Mouse (Mus musculus): ENCODE measurements around the gene Dusp18. TPM values are rescaled to one million over a fixed set of nuclear protein-coding genes. Genes with fewer than 3 reads are reported as not detected.

Gene Dusp18
- polyA plus RNA-seq, 1 experiment from 2014 or later: 24.7 TPM

- Histone ChIP-seq H3K9ac (no peak overlapping the region), H3K36me3 (no peaks in the 10 kb centered on the region), H3K27me3 (peaks cover 26% of the 10 kb centered on the region), H3K9me3 (no peaks in the 10 kb centered on the region), H3K4me1 (replicated peaks) (peaks cover 16% of the 10 kb centered on the region), H3K4me2 (no peak overlapping the region), H3K27ac (replicated peaks) (no peak overlapping the region), H3K4me3 (no peak overlapping the region)
- WGBS: 88% methylated on average over 4 of the region's 4 CpGs
- ATAC-seq (ENCODE audit: low read depth): no peak
Measured at GRCm38 (mm10) chr11:3860361-3860760, 34.7 kb upstream of the Dusp18 start.

- no peak overlapping the region for H3K27ac ChIP-seq (replicated peaks)
- H3K9ac ChIP-seq: peak overlapping the region; percentile 71; the same call in 1 of the 2 replicates
- 0 out of 2 replicates have a peak, but pooled peaks have one; percentile 17 for ATAC-seq (ENCODE audit: low read depth)
- WGBS: 72% methylated on average over 19 of the region's 19 CpGs
- H3K4me3 ChIP-seq: peak overlapping the region; percentile 48
- H3K9me3 ChIP-seq: no peaks in the 10 kb centered on the region
- no peaks in the 10 kb centered on the region for H3K36me3 ChIP-seq
- peaks cover 16% of the 10 kb centered on the region for H3K4me1 ChIP-seq (replicated peaks)
- H3K27me3 ChIP-seq: peaks cover 32% of the 10 kb centered on the region
- H3K4me2 ChIP-seq: peak overlapping the region; percentile 76
Measured at GRCm38 (mm10) chr11:3862661-3863453, 32.2 kb upstream of the Dusp18 start.

GRCm38 (mm10) chr11:3863454-3864112 lies 31.5 kb upstream of the Dusp18 start, which contains the start of gene Osbp2:
Gene Osbp2, minus strand, starts transcription at chr11:3863903.
- peaks cover 32% of the 10 kb centered on the region for H3K27me3 ChIP-seq
- ATAC-seq (ENCODE audit: low read depth): peak; percentile 92
- H3K4me3 ChIP-seq: peak within 1 kb of the TSS; percentile 48
- no peaks in the 10 kb centered on the region for H3K9me3 ChIP-seq
- H3K9ac ChIP-seq: peak within 1 kb of the TSS; percentile 71
- H3K4me2 ChIP-seq: peak within 1 kb of the TSS; percentile 76
- 0 out of 2 replicates have a peak within 1 kb of the TSS, but pooled peaks have one; percentile 28 for H3K27ac ChIP-seq (replicated peaks)
- H3K4me1 ChIP-seq (replicated peaks): peaks cover 16% of the 10 kb centered on the region
- 3% methylated on average over 58 of the region's 58 CpGs for WGBS
- no peaks in the 10 kb centered on the region for H3K36me3 ChIP-seq

GRCm38 (mm10) chr11:3864343-3864742 lies 30.7 kb upstream of the Dusp18 start:
- Histone ChIP-seq H3K36me3 (no peaks in the 10 kb centered on the region), H3K27ac (replicated peaks) (no peak overlapping the region), H3K9me3 (no peaks in the 10 kb centered on the region), H3K27me3 (peaks cover 32% of the 10 kb centered on the region), H3K4me2 (peak overlapping the region; percentile 76), H3K4me3 (peak overlapping the region; percentile 48), H3K4me1 (replicated peaks) (peaks cover 16% of the 10 kb centered on the region), H3K9ac (peak overlapping the region; percentile 71; the same call in 1 of the 2 replicates)
- ATAC-seq (ENCODE audit: low read depth): peak; percentile 52
- 30% methylated on average over 6 of the region's 6 CpGs for WGBS

- 81% methylated on average over 6 of the region's 6 CpGs for WGBS
- no peaks in the 10 kb centered on the region for H3K36me3 ChIP-seq
- H3K4me1 ChIP-seq (replicated peaks): no peaks in the 10 kb centered on the region
- no peak overlapping the region for H3K27ac ChIP-seq (replicated peaks)
- no peak overlapping the region for H3K4me3 ChIP-seq
- H3K27me3 ChIP-seq: no peaks in the 10 kb centered on the region
- H3K9me3 ChIP-seq: no peaks in the 10 kb centered on the region
- H3K9ac ChIP-seq: no peak overlapping the region
- no peak for ATAC-seq (ENCODE audit: low read depth)
- H3K4me2 ChIP-seq: no peak overlapping the region
Measured at GRCm38 (mm10) chr11:3876419-3876818, 18.6 kb upstream of the Dusp18 start.

- H3K4me3 ChIP-seq: no peak overlapping the region
- no peaks in the 10 kb centered on the region for H3K36me3 ChIP-seq
- H3K9ac ChIP-seq: no peak overlapping the region
- no peaks in the 10 kb centered on the region for H3K4me1 ChIP-seq (replicated peaks)
- WGBS: 84% methylated on average over 7 of the region's 7 CpGs
- no peak overlapping the region for H3K4me2 ChIP-seq
- ATAC-seq (ENCODE audit: low read depth): no peak
- H3K9me3 ChIP-seq: no peaks in the 10 kb centered on the region
- no peak overlapping the region for H3K27ac ChIP-seq (replicated peaks)
- H3K27me3 ChIP-seq: no peaks in the 10 kb centered on the region
Measured at GRCm38 (mm10) chr11:3878660-3879059, 16.4 kb upstream of the Dusp18 start.

GRCm38 (mm10) chr11:3879836-3880235 lies 15.2 kb upstream of the Dusp18 start:
- WGBS: 38% methylated on average over 2 of the region's 2 CpGs
- no peaks in the 10 kb centered on the region for H3K36me3 ChIP-seq
- H3K27me3 ChIP-seq: no peaks in the 10 kb centered on the region
- no peak overlapping the region for H3K27ac ChIP-seq (replicated peaks)
- no peak for ATAC-seq (ENCODE audit: low read depth)
- no peaks in the 10 kb centered on the region for H3K9me3 ChIP-seq
- peaks cover 7% of the 10 kb centered on the region for H3K4me1 ChIP-seq (replicated peaks)
- H3K4me3 ChIP-seq: no peak overlapping the region
- H3K9ac ChIP-seq: no peak overlapping the region
- H3K4me2 ChIP-seq: no peak overlapping the region

- no peak for ATAC-seq (ENCODE audit: low read depth)
- Histone ChIP-seq H3K4me3 (no peak overlapping the region), H3K4me2 (no peak overlapping the region), H3K27ac (replicated peaks) (no peak overlapping the region), H3K9ac (no peak overlapping the region), H3K27me3 (no peaks in the 10 kb centered on the region), H3K4me1 (replicated peaks) (peaks cover 7% of the 10 kb centered on the region), H3K9me3 (no peaks in the 10 kb centered on the region), H3K36me3 (no peaks in the 10 kb centered on the region)
- WGBS: 87% methylated on average over 3 of the region's 3 CpGs
Measured at GRCm38 (mm10) chr11:3883711-3884110, 11.3 kb upstream of the Dusp18 start.

GRCm38 (mm10) chr11:3887331-3887730 lies 7.7 kb upstream of the Dusp18 start:
- Histone ChIP-seq H3K4me2 (no peak overlapping the region), H3K36me3 (no peaks in the 10 kb centered on the region), H3K4me3 (no peak overlapping the region), H3K4me1 (replicated peaks) (peaks cover 7% of the 10 kb centered on the region), H3K27ac (replicated peaks) (no peak overlapping the region), H3K9me3 (no peaks in the 10 kb centered on the region), H3K9ac (no peak overlapping the region), H3K27me3 (no peaks in the 10 kb centered on the region)
- ATAC-seq (ENCODE audit: low read depth): no peak
- 66% methylated on average over 5 of the region's 5 CpGs for WGBS

- Histone ChIP-seq H3K4me1 (replicated peaks) (peaks cover 21% of the 10 kb centered on the region), H3K4me2 (peak overlapping the region; percentile 81), H3K9me3 (no peaks in the 10 kb centered on the region), H3K27ac (replicated peaks) (no peak overlapping the region), H3K36me3 (peaks cover 25% of the 10 kb centered on the region), H3K4me3 (0 out of 2 replicates have a peak overlapping the region, but pooled peaks have one; percentile 57), H3K9ac (no peak overlapping the region), H3K27me3 (no peaks in the 10 kb centered on the region)
- ATAC-seq (ENCODE audit: low read depth): no peak
- WGBS: 81% methylated on average over 6 of the region's 6 CpGs
Measured at GRCm38 (mm10) chr11:3893970-3894369, 1.1 kb upstream of the Dusp18 start.

GRCm38 (mm10) chr11:3895458-3895857 lies 418 bp downstream of the Dusp18 start:
- Histone ChIP-seq H3K9me3 (no peaks in the 10 kb centered on the region), H3K27ac (replicated peaks) (peak overlapping the region; percentile 80), H3K4me2 (peak overlapping the region; percentile 81), H3K4me3 (peak overlapping the region; percentile 57), H3K36me3 (peaks cover 28% of the 10 kb centered on the region), H3K27me3 (no peaks in the 10 kb centered on the region), H3K4me1 (replicated peaks) (peaks cover 24% of the 10 kb centered on the region), H3K9ac (peak overlapping the region; percentile 78)
- 3% methylated on average over 10 of the region's 10 CpGs for WGBS
- ATAC-seq (ENCODE audit: low read depth): no peak; the same call in 1 of the 2 replicates

- Histone ChIP-seq H3K27me3 (no peaks in the 10 kb centered on the region), H3K36me3 (peaks cover 28% of the 10 kb centered on the region), H3K27ac (replicated peaks) (no peak overlapping the region), H3K9me3 (no peaks in the 10 kb centered on the region), H3K4me1 (replicated peaks) (peaks cover 24% of the 10 kb centered on the region), H3K4me3 (no peak overlapping the region), H3K9ac (no peak overlapping the region), H3K4me2 (no peak overlapping the region)
- no peak for ATAC-seq (ENCODE audit: low read depth)
- WGBS: 95% methylated on average over 1 of the region's 1 CpGs
Measured at GRCm38 (mm10) chr11:3895933-3896332, 893 bp downstream of the Dusp18 start.
